Mouse (Mus musculus) lung, adult 2 months (tissue): ENCODE data around the gene Ltbp4.

Source experiments
- CTCF ChIP-seq: fragments of 200-500 bp; IDR thresholded peaks from 2 replicates; pipeline ENCODE4 v1.5.1; 2011; ENCODE audit warnings: mild to moderate bottlenecking, low read length, control low read depth; ENCODE audit not compliant: insufficient read depth
- POLR2A ChIP-seq: fragments of 200-500 bp; IDR thresholded peaks from 2 replicates; pipeline ENCODE4 v1.6.1; 2011; ENCODE audit warnings: low read depth, mild to moderate bottlenecking, control low read depth, low read length, borderline replicate concordance; ENCODE audit errors: extremely low read depth

GRCm38 (mm10) chr7:27274916-27275315 is 62.6 kb downstream of the Ltbp4 start:
- TF ChIP-seq POLR2A (no peak), CTCF (no peak)
